Mouse (Mus musculus): ENCODE measurements at regions not wholly inside any gene's neighbourhood (a gene's known extent, or its start where the extent isn't known, plus 50 kb on each side); places are given as distances from the start of the nearest gene placed in this dataset.

- TF ChIP-seq CTCF (IDR thresholded peaks at IDR 0.05; ENCODE audit: borderline replicate concordance, control insufficient read depth, extremely low read depth, insufficient read depth, low read length, poor library complexity): no peak
- no peak for TF ChIP-seq POLR2A (IDR thresholded peaks at IDR 0.05; ENCODE audit: control insufficient read depth, extremely low read depth, insufficient read depth, low read length, poor library complexity)
Observed at GRCm38 (mm10) chr13:28606651-28607050, 346.9 kb downstream of the Sox4 start.

Data from thymus, adult 2 months (tissue).